Mouse (Mus musculus) forebrain, embryonic 11.5 days (tissue): Measurements from ENCODE around the gene 4930430F08Rik. TPM values are rescaled to one million over a fixed set of nuclear protein-coding genes. Genes with fewer than 3 reads are reported as not detected.

Source experiments
- ATAC-seq: fragments of 200-750 bp; cut with Nextera tagmentation; replicated peaks from 2 replicates; pipeline ENCODE4 v1.8.0; 2017; ENCODE audit warnings: moderate TSS enrichment; ENCODE audit not compliant: low FRiP score
- DNase-seq: peaks from one replicate; pipeline ENCODE4 v3.0.0-alpha.2; 2017; ENCODE audit warnings: low spot score
- H3K27ac ChIP-seq: fragments of 300-500 bp; sonication (generic); 2 replicates; pipeline ENCODE4 v1.5.1; 2014; ENCODE audit warnings: low read depth, low read length
- H3K27me3 ChIP-seq: fragments of 300-500 bp; sonication (generic); 2 replicates; pipeline ENCODE4 v1.6.1; 2014; ENCODE audit warnings: mild to moderate bottlenecking, low read length, mixed read lengths; ENCODE audit not compliant: control insufficient read depth, insufficient read depth
- H3K36me3 ChIP-seq: fragments of 300-500 bp; sonication (generic); 2 replicates; pipeline ENCODE4 v1.6.1; 2014; ENCODE audit warnings: mild to moderate bottlenecking, low read length, moderate library complexity, mixed read lengths; ENCODE audit not compliant: control insufficient read depth, insufficient read depth
- H3K4me1 ChIP-seq: fragments of 300-500 bp; sonication (generic); replicated peaks from 2 replicates; pipeline ENCODE4 v1.6.1; 2014; ENCODE audit warnings: low read length, mixed read lengths; ENCODE audit not compliant: control insufficient read depth, insufficient read depth
- H3K4me2 ChIP-seq: fragments of 300-500 bp; sonication (generic); 2 replicates; pipeline ENCODE4 v1.6.1; 2014; ENCODE audit warnings: low read depth, mild to moderate bottlenecking, low read length, moderate library complexity, mixed read lengths; ENCODE audit not compliant: severe bottlenecking
- H3K4me3 ChIP-seq: fragments of 300-500 bp; sonication (generic); 2 replicates; pipeline ENCODE4 v1.5.1; 2014; ENCODE audit warnings: low read depth, low read length
- H3K9ac ChIP-seq: fragments of 300-500 bp; sonication (generic); 2 replicates; pipeline ENCODE4 v1.6.1; 2014; ENCODE audit warnings: low read length
- H3K9me3 ChIP-seq: fragments of 300-500 bp; sonication (generic); 2 replicates; pipeline ENCODE4 v1.6.1; 2016; ENCODE audit warnings: low read length, mixed read lengths; ENCODE audit not compliant: control insufficient read depth
- WGBS: fragments of 180-500 bp; shearing (Covaris S2); extraction: QIAGEN DNeasy Blood & Tissue Kit; methylation state at CpG from one replicate; pipeline ENCODE4 v1.1.7; 2014; 5-methylcytosine and 5-hydroxymethylcytosine counted together
- polyA plus RNA-seq: library from polyadenylated mRNA; unstranded; fragments of >200 nt; fragmentation: Nextera tagmentation; extraction: Ambion mirVana; gene quantifications from 2 replicates; pipeline ENCODE4 v1.2.1, GENCODE M21; 2014

The 4930430F08Rik gene
- polyA plus RNA-seq, 1 experiment from 2014 or later = 12.9 TPM

DNA sequence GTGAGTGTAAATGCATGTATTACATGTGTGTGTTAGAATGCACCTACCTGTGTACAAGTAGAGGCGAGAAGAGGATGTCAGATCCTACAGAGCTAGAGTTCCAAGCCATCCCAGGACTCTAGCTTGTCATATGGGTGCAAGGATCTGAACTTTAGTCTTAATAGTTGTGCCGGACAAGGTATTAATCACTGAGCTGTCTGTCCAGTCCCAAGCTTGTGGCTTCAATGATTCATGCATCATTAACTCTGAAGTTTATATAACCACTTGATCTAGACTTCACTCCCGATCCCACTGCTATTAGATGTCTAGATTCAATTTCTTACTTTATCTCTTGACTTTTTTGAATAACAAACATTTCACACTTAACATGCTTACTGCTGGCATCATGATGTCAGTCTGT is 8.1 kb upstream of the 4930430F08Rik start:
- no peak overlapping the region for H3K4me3 ChIP-seq
- DNase-seq (no peak), ATAC-seq (no peak)
- H3K27ac ChIP-seq = no peak overlapping the region
- no peaks in the 10 kb centered on the region for H3K4me1 ChIP-seq
- H3K27me3 ChIP-seq = no peaks in the 10 kb centered on the region
- no peaks in the 10 kb centered on the region for H3K36me3 ChIP-seq
- WGBS = 89% methylated on average over 3 of the region's 3 CpGs
- no peak overlapping the region for H3K4me2 ChIP-seq
- no peak overlapping the region for H3K9ac ChIP-seq
- no peaks in the 10 kb centered on the region for H3K9me3 ChIP-seq

DNA sequence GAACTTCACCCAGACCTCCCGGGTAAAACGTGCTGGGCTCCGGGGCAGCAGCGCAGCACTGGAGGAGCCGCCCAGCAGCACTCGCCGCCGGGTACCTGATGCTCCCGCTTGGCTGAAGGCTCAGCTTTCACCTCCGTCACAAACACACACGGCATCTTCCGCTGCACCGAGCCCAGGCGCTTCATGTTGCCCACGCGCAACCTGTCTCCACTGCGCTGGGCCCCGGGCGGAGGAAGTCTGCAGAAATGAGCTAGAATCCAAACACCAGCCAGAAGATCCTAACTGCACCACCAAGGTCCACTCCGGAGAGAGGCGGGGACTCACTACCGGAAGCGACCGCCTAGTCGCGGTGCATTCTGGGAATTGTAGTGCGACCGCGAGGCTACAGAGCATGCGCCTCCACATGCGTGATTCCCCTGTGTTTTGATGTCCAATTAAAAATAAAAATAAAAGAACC is 1.3 kb downstream of the 4930430F08Rik start:
- DNase-seq = peak; percentile 93
- H3K4me3 ChIP-seq = peak overlapping the region; percentile 70
- H3K27ac ChIP-seq = no peak overlapping the region
- no peaks in the 10 kb centered on the region for H3K4me1 ChIP-seq
- peak; percentile 99 for ATAC-seq
- no peaks in the 10 kb centered on the region for H3K36me3 ChIP-seq
- under 1% methylated on average over 31 of the region's 31 CpGs for WGBS
- H3K4me2 ChIP-seq = peak overlapping the region; percentile 71
- no peaks in the 10 kb centered on the region for H3K9me3 ChIP-seq
- no peaks in the 10 kb centered on the region for H3K27me3 ChIP-seq
- H3K9ac ChIP-seq = peak overlapping the region; percentile 72

DNA sequence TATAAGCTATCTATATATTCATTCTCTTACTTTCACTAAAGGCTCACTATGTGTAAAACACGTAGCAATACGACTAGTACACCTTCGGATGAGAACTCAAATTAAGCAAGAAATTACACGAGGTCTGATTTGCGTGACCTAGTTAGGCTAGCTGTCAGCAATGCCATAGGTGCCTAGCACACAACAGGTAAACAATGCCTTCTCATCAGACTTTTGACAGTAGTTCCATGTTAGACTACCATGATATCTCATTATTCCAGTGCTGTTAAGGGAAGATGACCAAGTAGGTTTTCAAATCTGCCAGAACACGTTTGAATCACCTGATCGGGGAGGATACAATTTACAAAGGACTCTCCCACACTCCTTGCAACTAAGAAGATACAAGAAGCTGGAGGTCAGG is 1.7 kb downstream of the 4930430F08Rik start:
- peak overlapping the region; percentile 70 for H3K4me3 ChIP-seq
- peak overlapping the region; percentile 72 for H3K9ac ChIP-seq
- H3K4me1 ChIP-seq = no peaks in the 10 kb centered on the region
- H3K27me3 ChIP-seq = no peaks in the 10 kb centered on the region
- peak overlapping the region; percentile 71 for H3K4me2 ChIP-seq
- 49% methylated on average over 7 of the region's 7 CpGs for WGBS
- no peak overlapping the region for H3K27ac ChIP-seq
- no peaks in the 10 kb centered on the region for H3K9me3 ChIP-seq
- ATAC-seq = peak; percentile 23
- no peaks in the 10 kb centered on the region for H3K36me3 ChIP-seq
- no peak for DNase-seq

DNA sequence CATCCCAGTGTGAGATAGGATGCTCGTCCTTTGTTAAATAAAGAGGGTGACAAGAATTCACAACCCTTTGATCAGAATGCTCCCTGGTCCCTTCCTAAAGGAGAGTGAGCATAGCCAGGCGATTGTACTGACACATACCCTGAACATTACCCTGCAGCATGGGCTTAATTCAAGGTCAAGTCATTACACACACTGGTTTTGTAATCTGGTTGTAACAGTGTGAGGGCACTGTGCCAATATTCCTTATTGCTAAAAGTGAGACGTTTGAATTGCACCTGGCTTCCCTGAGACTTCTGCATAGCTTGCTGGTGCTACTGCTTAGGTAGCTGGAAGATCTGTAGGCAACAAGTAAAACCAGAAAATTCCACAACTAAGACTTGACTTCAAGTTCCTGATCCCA is 6.0 kb downstream of the 4930430F08Rik start:
- Histone ChIP-seq H3K9me3 (no peaks in the 10 kb centered on the region), H3K9ac (no peak overlapping the region), H3K4me1 (no peaks in the 10 kb centered on the region), H3K4me3 (no peak overlapping the region), H3K27ac (no peak overlapping the region), H3K27me3 (no peaks in the 10 kb centered on the region), H3K4me2 (no peak overlapping the region), H3K36me3 (no peaks in the 10 kb centered on the region)
- WGBS = 91% methylated on average over 3 of the region's 3 CpGs
- ATAC-seq (no peak), DNase-seq (no peak)

DNA sequence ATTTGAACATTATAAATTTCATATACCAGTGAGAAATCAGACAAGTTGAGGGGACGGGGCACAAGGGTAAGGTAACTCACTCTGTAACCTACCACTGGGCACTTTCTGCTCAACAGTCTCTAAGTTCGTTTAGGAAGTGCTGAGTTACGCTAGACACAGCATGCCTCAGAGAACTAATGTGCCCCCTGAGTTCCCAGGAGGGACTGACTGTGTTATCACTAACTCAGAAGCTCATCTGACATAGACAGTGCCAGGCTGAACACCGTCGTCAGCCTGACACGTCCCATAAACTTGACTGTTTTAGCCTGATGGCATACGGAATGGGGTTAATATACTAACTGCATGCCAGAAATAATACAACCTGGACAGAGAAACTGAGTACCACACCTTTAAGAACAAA is 14.9 kb downstream of the 4930430F08Rik start:
- no peak overlapping the region for H3K27ac ChIP-seq
- no peak for DNase-seq
- no peak overlapping the region for H3K4me3 ChIP-seq
- H3K36me3 ChIP-seq = peaks cover 3% of the 10 kb centered on the region; the same call in 1 of the 2 replicates
- no peaks in the 10 kb centered on the region for H3K4me1 ChIP-seq
- H3K27me3 ChIP-seq = no peaks in the 10 kb centered on the region
- no peak overlapping the region for H3K9ac ChIP-seq
- WGBS = 88% methylated on average over 7 of the region's 7 CpGs
- no peak for ATAC-seq
- H3K9me3 ChIP-seq = no peaks in the 10 kb centered on the region
- H3K4me2 ChIP-seq = no peak overlapping the region

DNA sequence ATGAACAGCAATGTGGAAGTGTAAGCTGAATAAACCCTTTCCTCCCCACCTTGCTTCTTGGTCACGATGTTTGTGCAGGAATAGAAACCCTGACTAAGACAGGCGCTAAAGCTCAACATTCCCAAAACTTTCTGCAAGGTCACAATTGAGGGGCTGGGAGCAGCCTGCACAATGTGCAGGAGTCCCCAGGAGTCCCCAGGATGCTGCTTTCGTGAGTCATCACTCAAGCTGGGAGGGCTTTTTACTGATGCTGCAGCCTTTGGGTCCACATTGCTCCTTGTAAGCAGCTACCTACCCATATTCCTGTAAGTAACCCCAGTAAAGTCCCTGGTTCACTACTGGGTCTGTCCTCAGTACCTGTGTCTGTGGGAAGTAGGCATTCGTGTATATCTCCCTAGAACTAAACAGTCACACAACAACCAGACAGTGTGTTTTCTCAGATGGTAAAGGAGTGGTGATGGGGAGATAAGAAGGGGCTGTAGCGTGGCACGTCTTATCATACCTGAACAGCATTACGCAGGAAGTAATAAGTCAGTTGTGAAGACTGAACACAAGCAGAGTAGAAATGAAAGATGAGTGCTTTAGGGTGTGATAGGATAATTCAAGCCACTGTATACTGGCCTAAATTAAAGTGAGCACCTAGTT is 15.6 kb downstream of the 4930430F08Rik start:
- WGBS = 88% methylated on average over 7 of the region's 7 CpGs
- Histone ChIP-seq H3K4me1 (no peaks in the 10 kb centered on the region), H3K36me3 (peaks cover 3% of the 10 kb centered on the region; the same call in 1 of the 2 replicates), H3K27ac (no peak overlapping the region), H3K27me3 (no peaks in the 10 kb centered on the region), H3K4me3 (no peak overlapping the region), H3K9me3 (no peaks in the 10 kb centered on the region), H3K9ac (no peak overlapping the region), H3K4me2 (no peak overlapping the region)
- ATAC-seq (no peak), DNase-seq (no peak)

DNA sequence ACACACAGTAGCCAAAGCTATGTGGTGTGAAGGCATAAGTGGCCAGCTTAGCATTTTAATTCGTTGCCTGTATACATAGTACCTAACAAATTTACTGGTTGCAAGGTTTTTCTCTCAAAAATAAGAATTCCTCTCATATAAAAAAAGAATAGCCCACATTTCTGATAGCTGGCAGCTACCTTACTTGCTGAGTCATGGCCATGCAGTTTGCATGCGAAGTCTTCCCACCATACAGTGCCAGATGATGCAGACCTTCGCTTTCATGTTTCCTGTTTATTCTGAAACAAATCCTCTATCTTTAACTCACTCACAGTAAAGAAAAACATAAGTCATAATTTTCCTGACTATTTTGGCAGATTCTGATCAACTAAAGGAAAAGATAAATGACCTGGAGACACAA is 18.5 kb downstream of the 4930430F08Rik start:
- Histone ChIP-seq H3K4me1 (no peaks in the 10 kb centered on the region), H3K4me2 (no peak overlapping the region), H3K27ac (no peak overlapping the region), H3K9ac (no peak overlapping the region), H3K9me3 (no peaks in the 10 kb centered on the region), H3K27me3 (no peaks in the 10 kb centered on the region), H3K4me3 (no peak overlapping the region), H3K36me3 (peaks cover 3% of the 10 kb centered on the region; the same call in 1 of the 2 replicates)
- 88% methylated on average over 3 of the region's 3 CpGs for WGBS
- no peak for ATAC-seq
- DNase-seq = no peak

DNA sequence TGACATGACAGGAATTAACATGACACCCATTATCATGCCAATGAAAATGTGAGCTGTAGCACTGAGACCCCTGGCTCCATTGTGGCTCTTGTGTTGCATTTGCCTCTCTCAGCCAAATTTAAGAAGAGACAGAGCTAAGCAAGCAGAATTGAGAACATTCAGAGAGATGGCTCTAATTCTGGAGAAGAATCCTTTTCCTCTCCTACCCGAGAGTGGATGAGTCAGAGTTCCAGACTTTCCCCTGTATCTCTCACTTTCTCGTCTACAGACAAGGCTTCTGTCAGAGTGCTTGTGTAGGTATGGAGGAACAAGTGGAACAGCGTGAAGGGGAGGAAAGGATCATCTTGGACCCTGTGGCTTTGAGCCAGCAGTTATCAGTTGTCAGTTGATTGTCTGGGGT is 26.1 kb downstream of the 4930430F08Rik start:
- Histone ChIP-seq H3K36me3 (peaks cover 3% of the 10 kb centered on the region; the same call in 1 of the 2 replicates), H3K4me2 (no peak overlapping the region), H3K9ac (no peak overlapping the region), H3K27me3 (no peaks in the 10 kb centered on the region), H3K4me3 (no peak overlapping the region), H3K4me1 (no peaks in the 10 kb centered on the region), H3K27ac (no peak overlapping the region), H3K9me3 (no peaks in the 10 kb centered on the region)
- ATAC-seq = no peak
- DNase-seq = no peak
- 89% methylated on average over 3 of the region's 3 CpGs for WGBS
